26 mouse cellular contexts compared by ENCODE assay signal in the genomic region with DNA sequence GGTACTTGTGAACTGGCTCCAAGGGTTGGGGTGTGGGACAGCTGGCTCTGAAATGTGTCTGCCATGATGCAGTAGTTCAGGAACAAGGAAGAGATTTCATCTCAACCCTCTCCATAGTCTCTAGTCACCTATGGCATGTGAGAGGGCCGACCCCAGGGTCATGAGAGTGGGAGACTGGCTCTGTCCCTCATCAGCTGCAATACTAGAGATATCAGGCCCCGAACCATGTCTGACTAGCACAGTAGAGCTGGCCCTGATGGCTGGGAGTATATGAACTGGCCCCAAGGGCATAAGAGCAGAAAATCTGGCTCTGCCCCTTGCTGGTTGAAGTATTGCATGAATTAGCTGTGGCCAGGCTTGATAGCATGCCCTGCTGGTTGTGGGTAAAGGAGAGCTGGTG. TPM values are rescaled to one million over a fixed set of nuclear protein-coding genes. Genes with fewer than 3 reads are reported as not detected.
"Had no signal": no experiment of that assay in that cellular context is flagged by ENCODE, and none has a peak within 500 bp of the region (broad histone marks: within the 10 kb centered on the region; RNA-seq: fewer than 3 reads in every experiment).

No protein-coding gene starts in this region.

- H3K4me2 ChIP-seq: lung, embryonic 14.5 days; midbrain, embryonic 15.5 days; neural tube, embryonic 13.5 days; neural tube, embryonic 15.5 days had no signal

- H3K36me3 ChIP-seq: midbrain, embryonic 15.5 days; neural tube, embryonic 13.5 days; neural tube, embryonic 15.5 days had no signal

- DNase-seq: lung, adult 18-20 months; lung, embryonic 14.5 days; lung, postnatal 10 days; lung, postnatal 4 days; retina, postnatal 1 day; right cerebral cortex, adult 18-20 months; right cerebral cortex, postnatal 25 days; right cerebral cortex, postnatal 4 days; spleen, adult 18-20 months; thymus, adult 18-20 months; thymus, postnatal 14 days; thymus, postnatal 36 days had no signal

- H3K9ac ChIP-seq: liver, embryonic 14.5 days; lung, embryonic 14.5 days; midbrain, embryonic 15.5 days; neural tube, embryonic 13.5 days; neural tube, embryonic 15.5 days had no signal

- ATAC-seq: midbrain, embryonic 15.5 days had no signal

- H3K9me3 ChIP-seq: midbrain, embryonic 15.5 days; neural tube, embryonic 13.5 days; neural tube, embryonic 15.5 days had no signal

- H3K27ac ChIP-seq: liver, embryonic 14.5 days; midbrain, embryonic 15.5 days; neural tube, embryonic 13.5 days; neural tube, embryonic 15.5 days had no signal

- H3K4me3 ChIP-seq: midbrain, embryonic 15.5 days; myocyte; neural tube, embryonic 13.5 days; neural tube, embryonic 15.5 days had no signal

- H3K4me1 ChIP-seq: midbrain, embryonic 15.5 days; neural tube, embryonic 13.5 days; neural tube, embryonic 15.5 days had no signal

- H3K27me3 ChIP-seq: midbrain, embryonic 15.5 days; neural tube, embryonic 13.5 days; neural tube, embryonic 15.5 days had no signal

RNA-seq across cellular contexts. Expression of a gene that starts 1.1 kb away (rescaled TPM):
- total RNA-seq: megakaryocyte, adult 5-6 weeks; megakaryocyte-erythroid progenitor cell, adult 5-6 weeks had no signal
- polyA plus RNA-seq: liver, embryonic 14.5 days; liver, embryonic 16.5 days; lung, embryonic 14.5 days; lung, embryonic 16.5 days; midbrain, embryonic 15.5 days; myocyte; neural tube, embryonic 11.5 days; neural tube, embryonic 13.5 days; neural tube, embryonic 15.5 days; small intestine, adult 2 months; stomach, embryonic 14.5 days; stomach, embryonic 16.5 days; thymus, postnatal 0 days had no signal

RNA-seq across cellular contexts. Expression of a gene that starts 17.3 kb away (rescaled TPM):
- total RNA-seq: megakaryocyte, adult 5-6 weeks; megakaryocyte-erythroid progenitor cell, adult 5-6 weeks had no signal
- polyA plus RNA-seq: liver, embryonic 14.5 days; liver, embryonic 16.5 days; lung, embryonic 14.5 days; lung, embryonic 16.5 days; midbrain, embryonic 15.5 days; myocyte; neural tube, embryonic 11.5 days; neural tube, embryonic 13.5 days; neural tube, embryonic 15.5 days; small intestine, adult 2 months; stomach, embryonic 14.5 days; stomach, embryonic 16.5 days; thymus, postnatal 0 days had no signal

RNA-seq across cellular contexts. Expression of a gene that starts 30.6 kb away (rescaled TPM):
- total RNA-seq: megakaryocyte, adult 5-6 weeks; megakaryocyte-erythroid progenitor cell, adult 5-6 weeks had no signal
- polyA plus RNA-seq: liver, embryonic 14.5 days; liver, embryonic 16.5 days; lung, embryonic 14.5 days; lung, embryonic 16.5 days; midbrain, embryonic 15.5 days; myocyte; neural tube, embryonic 11.5 days; neural tube, embryonic 13.5 days; neural tube, embryonic 15.5 days; small intestine, adult 2 months; stomach, embryonic 14.5 days; stomach, embryonic 16.5 days; thymus, postnatal 0 days had no signal

RNA-seq across cellular contexts. Expression of a gene that starts 37.3 kb away (rescaled TPM):
- total RNA-seq: megakaryocyte, adult 5-6 weeks; megakaryocyte-erythroid progenitor cell, adult 5-6 weeks had no signal
- polyA plus RNA-seq: liver, embryonic 14.5 days; liver, embryonic 16.5 days; lung, embryonic 14.5 days; lung, embryonic 16.5 days; midbrain, embryonic 15.5 days; myocyte; neural tube, embryonic 11.5 days; neural tube, embryonic 13.5 days; small intestine, adult 2 months; stomach, embryonic 14.5 days; stomach, embryonic 16.5 days; thymus, postnatal 0 days had no signal

RNA-seq across cellular contexts. Expression of a gene that starts 53.9 kb away (rescaled TPM):
- total RNA-seq: megakaryocyte, adult 5-6 weeks; megakaryocyte-erythroid progenitor cell, adult 5-6 weeks had no signal
- polyA plus RNA-seq: liver, embryonic 14.5 days; liver, embryonic 16.5 days; lung, embryonic 14.5 days; lung, embryonic 16.5 days; midbrain, embryonic 15.5 days; myocyte; neural tube, embryonic 11.5 days; neural tube, embryonic 13.5 days; neural tube, embryonic 15.5 days; small intestine, adult 2 months; stomach, embryonic 14.5 days; stomach, embryonic 16.5 days; thymus, postnatal 0 days had no signal
